ENCODE assay signal across 8 mouse cellular contexts in genomic region chr11:69266253-69266652, GRCm38 (mm10). TPM values are rescaled to one million over a fixed set of nuclear protein-coding genes. Genes with fewer than 3 reads are reported as not detected.
DNase-seq lines count a peak whose midpoint lies in the region; ATAC-seq lines count a peak whose summit lies in the region.

No protein-coding gene starts in this region.

- no peaks in the 10 kb centered on the region for H3K27me3 ChIP-seq in neural tube, embryonic 12.5 days (replicated peaks)

- H3K9me3 ChIP-seq in neural tube, embryonic 12.5 days: no peaks in the 10 kb centered on the region

- 26% methylated on average over 10 of the region's 10 CpGs for WGBS in neural tube, embryonic 12.5 days

- no peak for DNase-seq in neural tube, embryonic 10.5 days (ENCODE audit: extremely low spot score, low spot score)
- DNase-seq in cerebellum, postnatal 25 days: peak; percentile 66 to 81
- peak; percentile 32 to 53 for DNase-seq in heart, adult 9 months (ENCODE audit: low spot score in 2 of 2)
- DNase-seq in layer of hippocampus, adult 18-20 months (ENCODE audit: low spot score in 2 of 2): peak; percentile 60 to 79
- peak; percentile 76 to 82 for DNase-seq in thymus, adult 18-20 months
- DNase-seq in adrenal gland, postnatal 4 days (ENCODE audit: low spot score in 2 of 2): no peak

- peak; percentile 41; the same call in 1 of the 2 replicates for ATAC-seq in neural tube, embryonic 12.5 days (ENCODE audit: low FRiP score, low read depth)
- peak; percentile 34; the same call in 1 of the 2 replicates for ATAC-seq in megakaryocyte progenitor cell, adult 5-6 weeks (replicated peaks; ENCODE audit: poor library complexity)

- H3K36me3 ChIP-seq in neural tube, embryonic 12.5 days: no peaks in the 10 kb centered on the region

- no peak overlapping the region for H3K4me3 ChIP-seq in neural tube, embryonic 12.5 days

- no peak overlapping the region for H3K27ac ChIP-seq in neural tube, embryonic 12.5 days

- peak overlapping the region; percentile 45 for H3K4me2 ChIP-seq in neural tube, embryonic 12.5 days (replicated peaks)

- H3K4me1 ChIP-seq in neural tube, embryonic 12.5 days: peaks cover 8% of the 10 kb centered on the region

- no peak overlapping the region for H3K9ac ChIP-seq in neural tube, embryonic 12.5 days

RNA-seq across cellular contexts. Expression of gene Gucy2e, which starts 29.4 kb away (rescaled TPM):
- 0.10 and 0.17 TPM in 2 replicates for polyA plus RNA-seq in neural tube, embryonic 12.5 days (2016; fragmentation: Nextera tagmentation; extraction: Ambion mirVana)
- total RNA-seq in layer of hippocampus, adult 18-20 months (2021): 1 to 10 TPM; 1.5 to 1.6 TPM
- 0.10 TPM in 1 of 2 replicates, not detected in the other for total RNA-seq in megakaryocyte progenitor cell, adult 5-6 weeks (2015)
- total RNA-seq in megakaryocyte progenitor cell, adult 5-6 weeks (2017): 0.03 TPM in 1 of 2 replicates, not detected in the other
- total RNA-seq in adrenal gland, postnatal 4 days (2021): not detected

RNA-seq across cellular contexts. Expression of gene Cntrob, which starts 57.3 kb away (rescaled TPM):
- 32.1 and 32.6 TPM in 2 replicates for polyA plus RNA-seq in neural tube, embryonic 12.5 days (2016; fragmentation: Nextera tagmentation; extraction: Ambion mirVana)
- 10 to 100 TPM; 13.5 to 14.1 TPM for total RNA-seq in layer of hippocampus, adult 18-20 months (2021)
- total RNA-seq in megakaryocyte progenitor cell, adult 5-6 weeks (2015): 30.5 and 49.5 TPM in 2 replicates
- 26.9 and 29.8 TPM in 2 replicates for total RNA-seq in megakaryocyte progenitor cell, adult 5-6 weeks (2017)
- 10 to 100 TPM; 17.4 to 17.8 TPM for total RNA-seq in adrenal gland, postnatal 4 days (2021)

RNA-seq across cellular contexts. Expression of gene Trappc1, which starts 57.5 kb away (rescaled TPM):
- polyA plus RNA-seq in neural tube, embryonic 12.5 days (2016; fragmentation: Nextera tagmentation; extraction: Ambion mirVana): 179 and 194 TPM in 2 replicates
- 10 to 100 TPM; 51.4 to 59.8 TPM for total RNA-seq in layer of hippocampus, adult 18-20 months (2021)
- 117 and 136 TPM in 2 replicates for total RNA-seq in megakaryocyte progenitor cell, adult 5-6 weeks (2015)
- total RNA-seq in megakaryocyte progenitor cell, adult 5-6 weeks (2017): 87.2 and 103 TPM in 2 replicates
- total RNA-seq in adrenal gland, postnatal 4 days (2021): 10 to 100 TPM; 80.3 to 82.5 TPM

RNA-seq across cellular contexts. Expression of gene Kcnab3, which starts 59.8 kb away (rescaled TPM):
- polyA plus RNA-seq in neural tube, embryonic 12.5 days (2016; fragmentation: Nextera tagmentation; extraction: Ambion mirVana): 5.6 and 5.8 TPM in 2 replicates
- total RNA-seq in layer of hippocampus, adult 18-20 months (2021): 10 to 100 TPM; 21.0 to 25.8 TPM
- total RNA-seq in megakaryocyte progenitor cell, adult 5-6 weeks (2015): 0.07 and 0.34 TPM in 2 replicates
- total RNA-seq in megakaryocyte progenitor cell, adult 5-6 weeks (2017): 0.14 TPM in 1 of 2 replicates, not detected in the other
- 10 to 100 TPM in 1 of 2 experiments, 1 to 10 TPM in 1; 9.7 to 10.4 TPM for total RNA-seq in adrenal gland, postnatal 4 days (2021)

Comparison
In these comparisons a context has a peak if more than half of its experiments do, and no peak if none do; other contexts are left out.
1. DNase-seq: peak in cerebellum, postnatal 25 days (2 of 2), heart, adult 9 months (2 of 2), layer of hippocampus, adult 18-20 months (2 of 2) and thymus, adult 18-20 months (2 of 2); none in neural tube, embryonic 10.5 days (single experiment) and adrenal gland, postnatal 4 days (0 of 2).